Mouse (Mus musculus): ENCODE measurements at regions not wholly inside any gene's neighbourhood (a gene's known extent, or its start where the extent isn't known, plus 50 kb on each side); places are given as distances from the start of the nearest gene placed in this dataset.

DNA sequence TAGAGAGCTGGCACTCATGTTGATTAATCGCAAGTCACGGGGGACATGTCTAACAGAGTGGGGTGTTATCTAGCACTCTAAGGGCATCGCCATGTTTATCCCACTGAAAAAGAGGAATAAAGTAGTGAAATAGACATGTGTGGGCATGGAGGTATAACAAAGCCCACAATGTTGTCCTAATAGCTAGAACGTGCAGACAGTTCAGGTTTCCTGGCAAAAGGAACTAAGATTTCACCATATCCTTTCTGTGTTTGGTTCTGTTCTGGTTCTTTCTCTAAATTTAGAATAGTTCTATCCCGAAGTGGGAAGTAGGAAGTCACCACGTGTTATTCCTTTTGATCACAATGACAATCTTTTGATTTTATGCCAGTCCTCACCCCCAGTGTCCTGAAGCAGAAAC lies 123.2 kb downstream of the Gm13691 start:
- H3K4me1 ChIP-seq (replicated peaks; ENCODE audit: control insufficient read depth, insufficient read depth, low read length) = no peaks in the 10 kb centered on the region

DNA sequence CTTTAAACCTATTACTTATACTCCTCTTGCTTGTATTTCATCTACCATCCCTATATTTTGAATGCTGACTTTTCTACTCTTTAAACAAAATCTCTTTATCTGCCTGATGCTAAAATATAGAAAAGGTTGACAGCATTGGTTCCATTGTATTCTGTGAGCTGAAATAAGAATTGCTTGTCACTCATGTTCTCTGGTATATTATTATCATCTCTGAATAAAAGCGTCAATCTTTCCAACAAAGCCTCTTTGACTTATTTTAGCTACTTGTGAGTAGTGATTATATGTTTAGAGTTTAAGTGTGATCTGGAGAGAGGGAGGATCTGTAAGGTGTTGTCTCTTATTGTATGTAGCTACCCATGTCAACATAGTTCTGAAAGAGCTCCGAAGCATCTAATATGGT lies 129.5 kb downstream of the Gm13691 start:
- no peak overlapping the region for H3K4me2 ChIP-seq (ENCODE audit: low read length)
- H3K9me3 ChIP-seq (ENCODE audit: control insufficient read depth, low read length) = no peaks in the 10 kb centered on the region
- H3K36me3 ChIP-seq (ENCODE audit: control insufficient read depth, insufficient read depth) = no peaks in the 10 kb centered on the region
- H3K27me3 ChIP-seq (replicated peaks; ENCODE audit: control insufficient read depth, insufficient read depth, low read length) = no peaks in the 10 kb centered on the region
- no peaks in the 10 kb centered on the region for H3K4me1 ChIP-seq (replicated peaks; ENCODE audit: control insufficient read depth, insufficient read depth, low read length)
- H3K27ac ChIP-seq (ENCODE audit: low read length) = no peak overlapping the region
- H3K4me3 ChIP-seq (replicated peaks; ENCODE audit: low read length) = no peak overlapping the region
- ATAC-seq = peak; percentile 65
- no peak overlapping the region for H3K9ac ChIP-seq (replicated peaks; ENCODE audit: low read depth, low read length)
- 74% methylated on average over 2 of the region's 2 CpGs for WGBS

More for the DNA sequence above, 123.2 kb downstream of the Gm13691 start:
- no peaks in the 10 kb centered on the region; the same call in 1 of the 2 replicates for H3K36me3 ChIP-seq (ENCODE audit: control insufficient read depth, insufficient read depth)
- no peaks in the 10 kb centered on the region for H3K27me3 ChIP-seq (replicated peaks; ENCODE audit: control insufficient read depth, insufficient read depth, low read length)
- H3K4me2 ChIP-seq (ENCODE audit: low read length) = no peak overlapping the region
- 84% methylated on average over 6 of the region's 6 CpGs for WGBS
- no peak overlapping the region for H3K9ac ChIP-seq (replicated peaks; ENCODE audit: low read depth, low read length)
- no peak overlapping the region for H3K27ac ChIP-seq (ENCODE audit: low read length)
- H3K4me3 ChIP-seq (replicated peaks; ENCODE audit: low read length) = no peak overlapping the region
- H3K9me3 ChIP-seq (ENCODE audit: control insufficient read depth, low read length) = 0 out of 2 replicates have a peak, but pooled peaks cover 3% of the 10 kb centered on the region
- ATAC-seq = no peak

DNA sequence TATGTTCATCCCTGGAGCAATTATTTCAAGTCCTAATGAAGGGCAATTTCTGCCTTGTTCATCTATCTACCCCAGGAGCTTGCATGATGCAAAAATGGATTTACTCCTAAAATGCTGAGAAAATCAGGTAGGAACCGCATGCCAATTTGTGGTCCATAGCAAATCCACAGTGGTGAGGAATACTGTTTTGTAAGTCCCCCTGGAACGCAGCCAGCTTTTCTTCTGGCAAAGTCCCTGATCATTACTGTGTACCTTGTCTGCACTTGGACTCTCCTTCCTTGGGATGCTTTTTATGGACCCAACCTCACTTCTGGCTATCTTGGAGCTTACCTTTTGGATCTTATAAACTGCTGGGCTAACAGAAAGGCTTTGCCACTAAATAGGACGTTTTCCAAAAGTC lies 137.2 kb downstream of the Gm13691 start:
- Histone ChIP-seq H3K4me3 (replicated peaks; ENCODE audit: low read length) (no peak overlapping the region), H3K4me2 (ENCODE audit: low read length) (no peak overlapping the region), H3K36me3 (ENCODE audit: control insufficient read depth, insufficient read depth) (no peaks in the 10 kb centered on the region), H3K4me1 (replicated peaks; ENCODE audit: control insufficient read depth, insufficient read depth, low read length) (no peaks in the 10 kb centered on the region), H3K9me3 (ENCODE audit: control insufficient read depth, low read length) (no peaks in the 10 kb centered on the region), H3K27me3 (replicated peaks; ENCODE audit: control insufficient read depth, insufficient read depth, low read length) (no peaks in the 10 kb centered on the region), H3K27ac (ENCODE audit: low read length) (no peak overlapping the region), H3K9ac (replicated peaks; ENCODE audit: low read depth, low read length) (no peak overlapping the region)
- WGBS = 80% methylated on average over 3 of the region's 3 CpGs
- ATAC-seq = no peak

DNA sequence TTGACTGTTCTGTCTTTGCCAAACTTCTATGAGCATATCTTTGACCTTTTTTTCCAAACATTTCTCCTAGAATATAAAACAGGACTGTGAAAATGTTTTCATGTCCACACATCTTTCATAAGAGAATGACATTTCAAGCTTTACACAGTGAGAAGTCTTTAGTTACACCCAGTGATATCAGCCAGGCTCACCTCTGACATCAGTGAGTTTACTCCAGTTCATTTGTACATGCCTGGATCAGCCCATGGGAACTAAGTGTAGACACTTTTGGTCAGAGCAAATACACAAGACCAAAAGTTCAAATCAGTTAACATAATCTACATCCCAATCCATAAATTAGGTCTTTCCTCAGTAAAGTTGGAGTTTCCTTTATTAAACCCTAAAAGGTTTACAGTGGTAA lies 171.4 kb downstream of the Gm13691 start:
- Histone ChIP-seq H3K4me3 (replicated peaks; ENCODE audit: low read length) (no peak overlapping the region), H3K9ac (replicated peaks; ENCODE audit: low read depth, low read length) (no peak overlapping the region), H3K36me3 (ENCODE audit: control insufficient read depth, insufficient read depth) (no peaks in the 10 kb centered on the region), H3K27ac (ENCODE audit: low read length) (no peak overlapping the region), H3K27me3 (replicated peaks; ENCODE audit: control insufficient read depth, insufficient read depth, low read length) (no peaks in the 10 kb centered on the region), H3K4me1 (replicated peaks; ENCODE audit: control insufficient read depth, insufficient read depth, low read length) (no peaks in the 10 kb centered on the region), H3K4me2 (ENCODE audit: low read length) (no peak overlapping the region), H3K9me3 (ENCODE audit: control insufficient read depth, low read length) (no peaks in the 10 kb centered on the region)
- ATAC-seq = no peak

DNA sequence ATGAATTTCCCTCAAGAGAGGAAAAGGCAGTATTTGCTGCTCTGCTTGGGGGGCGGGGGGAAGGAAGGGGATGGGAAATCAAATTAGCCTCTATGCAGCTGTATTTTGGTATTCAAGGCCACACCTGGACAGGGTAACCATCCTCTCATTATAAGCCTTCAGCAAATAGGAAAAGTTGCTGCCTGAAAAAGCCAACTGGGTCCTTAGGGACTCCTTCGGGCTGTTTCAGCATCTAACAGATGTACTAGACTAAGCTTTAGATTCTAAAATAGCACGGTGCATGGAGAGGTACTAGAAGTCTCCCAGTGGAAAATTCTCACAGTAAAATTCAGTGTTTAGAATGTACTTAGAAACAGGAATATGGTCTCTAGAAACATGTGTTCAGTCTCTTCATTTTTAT lies 183.1 kb downstream of the Gm13691 start:
- Histone ChIP-seq H3K27me3 (replicated peaks; ENCODE audit: control insufficient read depth, insufficient read depth, low read length) (no peaks in the 10 kb centered on the region), H3K9me3 (ENCODE audit: control insufficient read depth, low read length) (no peaks in the 10 kb centered on the region), H3K4me2 (ENCODE audit: low read length) (no peak overlapping the region), H3K27ac (ENCODE audit: low read length) (no peak overlapping the region), H3K9ac (replicated peaks; ENCODE audit: low read depth, low read length) (no peak overlapping the region), H3K4me1 (replicated peaks; ENCODE audit: control insufficient read depth, insufficient read depth, low read length) (no peaks in the 10 kb centered on the region), H3K36me3 (ENCODE audit: control insufficient read depth, insufficient read depth) (no peaks in the 10 kb centered on the region), H3K4me3 (replicated peaks; ENCODE audit: low read length) (no peak overlapping the region)
- 91% methylated on average over 3 of the region's 3 CpGs for WGBS
- no peak for ATAC-seq

DNA sequence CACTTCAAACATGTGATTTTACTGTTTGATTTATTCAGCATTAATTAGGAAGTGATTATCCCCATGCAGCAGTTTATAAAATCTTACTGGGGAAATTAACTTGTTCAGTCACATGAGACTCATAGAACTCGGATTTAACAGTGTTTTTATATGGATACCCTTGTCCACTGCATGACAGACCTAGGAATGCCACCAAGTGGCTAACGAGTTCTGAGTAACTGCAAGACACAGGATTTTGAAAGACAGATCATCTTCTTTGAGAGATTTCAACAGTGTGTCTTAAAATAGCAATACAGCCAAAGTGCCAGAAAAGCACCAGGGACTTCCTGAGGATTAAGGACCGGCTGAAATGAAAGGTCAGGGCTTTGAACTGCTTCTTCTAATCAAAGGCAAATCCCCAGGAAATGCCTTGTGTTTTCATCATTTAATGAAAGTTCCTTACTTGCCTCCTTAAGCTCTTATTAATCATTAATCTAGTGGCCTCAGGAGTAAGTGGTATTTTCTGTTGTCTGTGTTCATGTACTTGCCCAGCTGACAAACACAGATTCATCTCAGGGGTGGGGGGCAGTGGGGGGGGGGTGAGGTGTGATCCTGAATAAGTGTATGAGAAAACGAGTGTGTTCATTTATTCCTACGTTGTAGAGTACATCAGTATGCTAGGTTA lies 193.4 kb downstream of the Gm13691 start:
- no peak for ATAC-seq
- Histone ChIP-seq H3K4me2 (ENCODE audit: low read length) (no peak overlapping the region), H3K4me1 (replicated peaks; ENCODE audit: control insufficient read depth, insufficient read depth, low read length) (no peaks in the 10 kb centered on the region), H3K4me3 (replicated peaks; ENCODE audit: low read length) (no peak overlapping the region), H3K9ac (replicated peaks; ENCODE audit: low read depth, low read length) (no peak overlapping the region), H3K36me3 (ENCODE audit: control insufficient read depth, insufficient read depth) (no peaks in the 10 kb centered on the region), H3K27ac (ENCODE audit: low read length) (no peak overlapping the region), H3K27me3 (replicated peaks; ENCODE audit: control insufficient read depth, insufficient read depth, low read length) (no peaks in the 10 kb centered on the region), H3K9me3 (ENCODE audit: control insufficient read depth, low read length) (no peaks in the 10 kb centered on the region)
- 11% methylated on average over 5 of the region's 5 CpGs for WGBS

DNA sequence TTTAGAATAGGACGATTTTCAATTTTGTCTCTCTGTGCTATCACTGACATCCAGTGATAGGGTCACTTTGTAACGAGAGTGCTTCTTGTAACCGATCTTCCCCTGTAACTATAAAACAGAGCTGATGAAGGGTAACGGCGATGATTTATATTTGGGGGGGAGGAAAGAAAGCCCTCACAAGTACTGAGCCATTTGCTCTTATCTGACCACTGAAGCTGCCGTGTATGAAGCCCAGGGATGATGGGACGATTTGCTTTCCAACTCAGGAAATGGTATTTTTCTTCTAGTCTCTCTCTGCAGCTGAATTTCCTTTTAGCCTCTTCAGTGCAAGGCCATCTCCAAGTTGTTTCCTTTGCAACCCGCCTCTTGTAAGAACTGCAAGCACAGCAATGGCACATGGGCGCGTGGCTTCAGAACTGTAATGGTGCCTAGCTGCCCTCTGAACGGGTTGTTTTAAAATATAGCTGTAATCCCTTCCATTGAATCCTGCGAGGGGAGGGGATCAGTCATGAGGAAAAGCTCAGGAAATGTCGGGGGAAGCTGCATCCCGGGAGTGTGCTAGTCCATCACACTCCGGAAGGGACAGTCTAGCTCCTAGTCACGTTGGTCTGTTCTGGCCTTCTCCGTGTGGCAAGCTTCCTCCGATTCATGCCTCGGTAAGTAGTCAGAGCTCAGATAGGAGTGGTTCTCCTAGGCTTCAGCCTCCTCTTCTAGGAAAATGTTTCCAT lies 194.1 kb downstream of the Gm13691 start:
- no peak for ATAC-seq

DNA sequence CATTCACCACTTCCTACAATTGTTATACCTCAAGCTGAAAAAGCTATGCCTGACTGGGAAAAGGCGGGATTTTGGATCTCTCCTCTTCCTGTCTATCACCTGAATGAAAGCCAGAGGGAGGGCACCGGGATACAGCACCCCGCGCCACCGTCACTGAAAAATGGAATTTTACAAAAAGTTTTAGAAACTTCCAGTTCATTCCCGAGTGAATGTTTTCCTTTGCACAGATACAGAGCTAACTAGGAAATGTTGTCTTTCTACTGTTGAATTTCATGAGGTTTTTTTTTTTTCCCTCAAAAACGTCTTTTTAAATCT lies 194.6 kb downstream of the Gm13691 start:
- Histone ChIP-seq H3K4me1 (replicated peaks; ENCODE audit: control insufficient read depth, insufficient read depth, low read length) (no peaks in the 10 kb centered on the region), H3K9ac (replicated peaks; ENCODE audit: low read depth, low read length) (no peak overlapping the region), H3K9me3 (ENCODE audit: control insufficient read depth, low read length) (no peaks in the 10 kb centered on the region), H3K27ac (ENCODE audit: low read length) (no peak overlapping the region), H3K4me3 (replicated peaks; ENCODE audit: low read length) (no peak overlapping the region), H3K27me3 (replicated peaks; ENCODE audit: control insufficient read depth, insufficient read depth, low read length) (no peaks in the 10 kb centered on the region), H3K4me2 (ENCODE audit: low read length) (no peak overlapping the region), H3K36me3 (ENCODE audit: control insufficient read depth, insufficient read depth) (no peaks in the 10 kb centered on the region)
- 82% methylated on average over 7 of the region's 7 CpGs for WGBS
- no peak for ATAC-seq

More for the DNA sequence above, 194.1 kb downstream of the Gm13691 start:
- no peaks in the 10 kb centered on the region for H3K9me3 ChIP-seq (ENCODE audit: control insufficient read depth, low read length)
- H3K4me2 ChIP-seq (ENCODE audit: low read length) = no peak overlapping the region
- no peaks in the 10 kb centered on the region for H3K4me1 ChIP-seq (replicated peaks; ENCODE audit: control insufficient read depth, insufficient read depth, low read length)
- H3K27me3 ChIP-seq (replicated peaks; ENCODE audit: control insufficient read depth, insufficient read depth, low read length) = no peaks in the 10 kb centered on the region
- WGBS = 67% methylated on average over 19 of the region's 19 CpGs
- H3K4me3 ChIP-seq (replicated peaks; ENCODE audit: low read length) = no peak overlapping the region
- no peaks in the 10 kb centered on the region for H3K36me3 ChIP-seq (ENCODE audit: control insufficient read depth, insufficient read depth)
- no peak overlapping the region for H3K9ac ChIP-seq (replicated peaks; ENCODE audit: low read depth, low read length)
- H3K27ac ChIP-seq (ENCODE audit: low read length) = no peak overlapping the region; the same call in 1 of the 2 replicates

DNA sequence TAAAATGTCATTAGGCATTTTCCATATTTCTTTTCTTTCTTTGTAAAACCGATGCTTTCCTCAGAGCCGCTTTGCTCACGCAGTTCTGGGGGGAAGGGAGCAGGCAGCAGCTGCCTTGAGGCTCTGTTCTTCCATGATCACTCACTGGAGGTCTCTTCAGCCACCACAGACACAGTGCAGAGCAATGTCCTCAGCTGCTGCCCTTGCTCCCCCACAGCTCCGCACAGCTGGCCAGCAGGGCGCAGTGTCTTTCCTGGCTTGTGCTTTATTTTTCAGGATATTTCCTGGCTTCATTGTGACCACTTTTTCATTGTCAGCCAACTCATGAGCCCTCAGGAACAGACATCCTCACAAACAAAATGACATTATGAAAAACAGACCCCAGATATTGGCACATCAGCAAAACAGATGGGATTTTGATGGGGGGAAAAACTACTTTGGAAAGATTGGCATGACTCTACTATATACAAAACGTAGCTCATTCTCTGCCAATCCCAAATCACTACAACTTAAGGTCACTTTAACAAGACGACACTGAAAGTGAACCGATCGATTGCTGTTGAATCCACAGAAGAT lies 195.9 kb downstream of the Gm13691 start:
- no peaks in the 10 kb centered on the region for H3K9me3 ChIP-seq (ENCODE audit: control insufficient read depth, low read length)
- H3K27ac ChIP-seq (ENCODE audit: low read length) = no peak overlapping the region
- no peak overlapping the region for H3K4me3 ChIP-seq (replicated peaks; ENCODE audit: low read length)
- H3K9ac ChIP-seq (replicated peaks; ENCODE audit: low read depth, low read length) = no peak overlapping the region
- WGBS = 58% methylated on average over 9 of the region's 9 CpGs
- no peaks in the 10 kb centered on the region for H3K36me3 ChIP-seq (ENCODE audit: control insufficient read depth, insufficient read depth)
- peak; percentile 52; the same call in 1 of the 2 replicates for ATAC-seq
- H3K4me1 ChIP-seq (replicated peaks; ENCODE audit: control insufficient read depth, insufficient read depth, low read length) = no peaks in the 10 kb centered on the region
- H3K27me3 ChIP-seq (replicated peaks; ENCODE audit: control insufficient read depth, insufficient read depth, low read length) = no peaks in the 10 kb centered on the region
- H3K4me2 ChIP-seq (ENCODE audit: low read length) = no peak overlapping the region

All from forebrain, embryonic 16.5 days (tissue).